Mouse (Mus musculus): ENCODE results near the gene Tfr2. TPM values are rescaled to one million over a fixed set of nuclear protein-coding genes. Genes with fewer than 3 reads are reported as not detected.

Gene Tfr2
- total RNA-seq, 2 experiments from 2014 or later, result 12.8 to 13.2 TPM

- DNase-seq (ENCODE audit: low spot score in 2 of 2), result no peak
These were observed 13.1 kb downstream of the Tfr2 start for GRCm38 (mm10) chr5:137582702-137583101.

DNA sequence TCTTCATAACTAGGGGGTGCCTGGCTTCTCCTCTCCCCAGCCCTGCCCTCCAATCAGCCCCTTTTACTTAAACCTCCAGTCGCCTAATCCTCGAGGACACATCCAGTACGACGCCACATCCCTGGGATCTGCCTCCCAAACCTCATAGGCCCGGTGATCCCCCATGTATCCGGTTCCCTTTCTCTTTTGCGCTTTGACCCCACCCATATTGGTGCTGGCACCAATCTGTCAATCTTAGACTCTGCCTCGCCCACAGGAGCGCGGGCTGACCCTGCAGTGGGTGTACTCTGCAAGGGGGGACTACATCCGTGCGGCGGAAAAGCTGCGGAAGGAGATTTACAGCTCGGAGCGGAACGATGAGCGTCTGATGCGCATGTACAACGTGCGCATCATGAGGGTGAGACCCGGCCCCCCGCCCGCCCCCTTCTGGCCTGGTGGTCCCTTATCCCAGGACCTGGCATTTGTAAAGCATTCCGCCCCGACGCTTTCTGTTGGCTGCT is 14.1 kb downstream of the Tfr2 start:
- DNase-seq (ENCODE audit: low spot score in 2 of 2), result peak; percentile 19 to 25

DNA sequence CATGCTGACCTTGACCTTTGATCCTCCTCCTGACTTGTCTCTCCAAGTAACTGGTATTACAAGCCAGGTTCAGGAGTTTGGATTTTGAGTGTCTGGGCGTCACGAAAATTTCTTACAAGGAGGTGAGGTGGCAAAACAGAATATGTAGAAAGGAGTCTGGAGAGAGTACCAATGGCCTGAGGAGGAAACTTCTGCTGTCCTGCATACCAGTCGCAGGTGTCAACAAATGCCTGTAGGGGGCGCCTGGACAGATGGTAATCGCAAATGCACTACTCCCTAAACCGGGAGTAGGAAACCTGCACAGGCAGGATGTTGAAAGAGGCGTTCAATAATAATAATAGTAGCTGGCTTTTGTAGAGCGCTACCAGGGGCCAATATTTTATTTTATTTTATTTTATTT is 15.3 kb downstream of the Tfr2 start:
- DNase-seq (ENCODE audit: low spot score in 2 of 2), result peak; percentile 71 to 75

DNA sequence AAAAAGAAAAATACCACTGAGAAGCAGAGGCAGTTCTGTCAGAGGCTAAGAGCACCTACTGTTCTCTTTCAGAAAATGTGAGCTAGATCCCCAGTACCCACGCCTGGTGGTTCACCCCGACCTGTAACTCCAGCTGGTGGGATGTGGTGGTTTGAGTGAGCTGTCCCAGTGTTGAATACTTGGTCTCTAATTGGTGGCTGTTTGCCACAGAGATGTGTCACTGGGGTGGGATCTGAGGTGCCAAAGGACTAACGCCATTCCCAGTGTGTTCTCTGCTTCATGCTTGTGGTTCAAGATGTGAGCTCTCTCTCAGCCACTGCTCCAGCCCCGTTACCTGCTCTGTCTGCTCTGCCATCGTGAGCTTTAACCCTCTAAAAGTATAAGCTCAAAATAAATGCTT is 20.9 kb downstream of the Tfr2 start:
- no peak for DNase-seq (ENCODE audit: low spot score in 2 of 2)

GRCm38 (mm10) chr5:137595921-137596320 is 26.3 kb downstream of the Tfr2 start:
- DNase-seq (ENCODE audit: low spot score in 2 of 2), result no peak

DNA sequence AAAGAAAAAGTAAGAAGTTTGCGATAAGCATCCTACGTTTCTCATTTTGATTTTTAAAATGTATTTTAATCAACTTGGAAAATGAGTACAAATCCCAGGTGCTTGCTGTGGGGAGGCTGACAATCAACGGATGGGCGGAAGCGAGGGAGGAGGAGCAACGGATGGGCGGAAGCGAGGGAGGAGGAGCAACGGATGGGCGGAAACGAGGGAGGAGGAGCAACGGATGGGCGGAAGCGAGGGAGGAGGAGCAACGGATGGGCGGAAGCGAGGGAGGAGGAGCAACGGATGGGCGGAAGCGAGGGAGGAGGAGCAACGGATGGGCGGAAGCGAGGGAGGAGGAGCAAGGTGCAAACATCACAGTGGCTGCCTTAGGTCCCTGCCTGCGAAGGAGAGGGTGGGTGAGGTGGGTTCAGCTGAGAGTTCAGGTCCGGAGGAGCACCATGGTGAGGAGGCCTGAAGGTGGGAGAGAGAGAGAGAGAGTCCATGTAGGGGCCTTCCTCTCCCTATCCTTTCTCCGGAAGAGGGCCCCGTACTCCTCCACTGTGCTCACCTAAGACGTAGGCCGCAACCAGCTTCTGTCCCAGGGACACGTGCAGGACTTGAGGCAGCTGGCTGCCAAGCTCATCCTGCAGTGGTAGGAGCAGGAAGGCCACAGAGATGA is 27.1 kb downstream of the Tfr2 start:
- no peak for DNase-seq (ENCODE audit: low spot score in 2 of 2)

DNA sequence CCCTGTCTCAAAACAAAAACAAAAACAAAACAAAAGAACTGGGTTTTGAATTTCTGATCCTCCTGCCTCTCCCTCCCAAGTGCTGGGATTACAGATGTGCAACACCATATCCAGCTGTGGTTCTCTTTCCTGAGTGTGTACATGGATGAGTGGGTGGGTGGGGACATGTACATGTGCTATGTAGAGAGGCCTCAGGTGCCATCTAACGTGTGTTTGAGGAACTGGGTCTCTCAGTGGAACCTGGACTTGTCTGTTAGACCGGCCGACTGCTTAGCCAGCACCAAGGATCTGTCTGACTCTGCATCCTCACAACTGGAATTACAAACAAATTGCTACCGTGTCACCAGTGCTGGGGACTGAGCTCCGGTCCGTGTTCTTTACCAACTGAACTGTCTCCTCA is 28.0 kb downstream of the Tfr2 start:
- DNase-seq (ENCODE audit: low spot score in 2 of 2), result no peak

- DNase-seq (ENCODE audit: low spot score in 2 of 2), result no peak
These were observed 28.6 kb downstream of the Tfr2 start for GRCm38 (mm10) chr5:137598100-137598826.

GRCm38 (mm10) chr5:137599600-137599999 is 30.0 kb downstream of the Tfr2 start:
- DNase-seq (ENCODE audit: low spot score in 2 of 2), result no peak

DNA sequence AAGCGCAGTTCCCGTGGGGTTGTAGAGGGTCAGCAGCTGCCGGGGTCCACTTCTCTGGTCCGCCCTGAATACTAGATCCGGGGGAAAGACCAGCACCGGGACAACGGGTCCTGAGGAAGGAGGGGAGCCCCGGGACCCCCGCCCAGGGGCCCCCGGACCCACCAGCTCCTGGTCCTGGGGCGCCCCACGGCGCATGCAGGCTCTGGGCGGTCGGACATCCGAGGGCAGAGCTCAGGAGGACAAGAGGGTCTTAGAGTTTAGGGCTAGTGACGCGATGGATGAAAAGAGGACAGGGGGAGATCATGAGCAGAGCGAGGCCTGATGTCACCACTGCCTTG is 30.6 kb downstream of the Tfr2 start:
- no peak for DNase-seq (ENCODE audit: low spot score in 2 of 2)

- peak; percentile 94 to 95 for DNase-seq (ENCODE audit: low spot score in 2 of 2)
These were observed 31.2 kb downstream of the Tfr2 start, which contains the start of gene Mospd3 for GRCm38 (mm10) chr5:137600619-137601364. Gene Mospd3, minus strand, starts transcription at chr5:137601058.

DNA sequence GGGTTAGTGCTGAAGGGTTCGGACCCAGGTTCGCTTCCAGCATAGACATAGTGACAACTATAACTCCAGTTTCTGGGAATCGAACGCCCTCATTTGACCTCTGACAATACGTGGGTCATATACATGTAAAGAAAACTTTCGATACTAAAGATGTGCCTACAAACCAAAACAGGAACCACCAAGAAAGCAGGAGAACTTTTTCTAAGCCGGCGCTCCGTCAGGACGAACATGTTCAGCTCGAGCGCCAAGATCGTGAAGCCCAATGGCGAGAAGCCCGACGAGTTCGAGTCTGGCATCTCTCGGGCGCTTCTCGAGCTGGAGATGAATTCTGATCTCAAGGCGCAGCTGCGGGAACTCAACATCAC is 31.7 kb downstream of the Tfr2 start:
- DNase-seq (ENCODE audit: low spot score in 2 of 2), result no peak

GRCm38 (mm10) chr5:137607860-137608653 is 38.4 kb downstream of the Tfr2 start:
- no peak for DNase-seq (ENCODE audit: low spot score in 2 of 2)

DNA sequence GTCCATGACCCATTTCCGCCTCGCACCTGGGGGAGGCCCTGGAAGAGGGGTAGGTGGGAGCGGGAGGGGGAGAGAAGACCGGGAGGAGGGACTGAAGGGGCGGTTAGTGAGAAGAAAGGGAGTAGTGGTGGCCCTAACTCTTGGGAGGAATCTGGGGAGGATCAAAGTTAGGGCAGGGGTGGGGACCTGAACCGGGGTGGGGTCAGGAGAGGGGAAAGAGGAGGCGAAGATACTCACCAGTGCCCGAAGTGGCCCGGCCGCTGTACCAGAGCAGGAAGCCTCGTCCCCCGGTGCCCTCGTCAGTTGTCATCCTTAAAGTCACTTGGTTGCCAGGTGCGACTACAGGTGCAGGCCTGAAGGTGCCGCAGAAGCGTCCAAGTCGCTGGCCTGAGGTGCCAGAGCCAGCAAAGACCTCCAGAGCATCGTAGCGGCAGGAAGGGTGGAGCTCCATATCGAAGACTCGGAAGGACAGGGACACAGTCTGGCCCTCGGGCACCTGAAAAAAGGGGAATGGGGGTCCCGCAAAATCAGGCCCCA is 39.1 kb downstream of the Tfr2 start:
- no peak for DNase-seq (ENCODE audit: low spot score in 2 of 2)

DNA sequence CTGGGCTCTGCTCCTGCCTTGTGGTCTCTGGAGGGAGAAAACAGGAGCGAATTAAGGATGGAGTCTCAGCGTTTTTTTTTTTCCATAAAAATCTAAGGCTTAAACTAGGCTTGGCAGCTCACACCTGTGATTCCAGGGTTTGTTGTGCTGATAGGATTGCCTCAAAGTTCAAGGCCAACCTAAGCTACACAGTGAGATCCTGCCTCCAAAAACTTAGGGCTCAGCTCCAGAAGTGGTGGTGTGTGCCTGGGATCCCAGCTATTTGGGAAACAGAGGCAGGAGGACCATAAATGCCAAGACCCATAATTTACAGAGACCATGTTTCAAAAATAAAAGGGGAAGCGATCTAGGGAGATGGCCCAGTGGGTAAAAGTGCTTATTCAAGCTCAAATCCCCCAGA is 39.7 kb downstream of the Tfr2 start:
- DNase-seq (ENCODE audit: low spot score in 2 of 2), result no peak

DNA sequence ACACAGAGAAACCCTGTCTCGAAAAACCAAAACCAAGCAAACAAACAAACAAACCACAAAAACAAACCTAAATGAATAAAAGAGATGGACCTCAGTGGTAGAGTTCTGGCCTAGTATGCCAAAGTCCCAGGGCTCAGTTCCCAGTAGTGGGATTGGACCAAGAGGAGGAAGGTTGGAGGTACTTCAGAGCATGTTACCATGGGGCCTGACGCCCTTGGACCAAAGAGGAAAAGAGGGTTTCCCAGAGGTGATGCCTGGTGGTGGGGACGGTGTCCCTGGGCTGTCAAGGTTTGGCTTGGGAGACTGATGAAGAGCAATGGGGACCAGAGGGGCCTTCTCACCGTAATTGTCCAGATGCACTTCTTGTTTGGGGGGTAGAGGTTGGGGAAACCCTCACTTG is 40.4 kb downstream of the Tfr2 start:
- no peak for DNase-seq (ENCODE audit: low spot score in 2 of 2)

DNA sequence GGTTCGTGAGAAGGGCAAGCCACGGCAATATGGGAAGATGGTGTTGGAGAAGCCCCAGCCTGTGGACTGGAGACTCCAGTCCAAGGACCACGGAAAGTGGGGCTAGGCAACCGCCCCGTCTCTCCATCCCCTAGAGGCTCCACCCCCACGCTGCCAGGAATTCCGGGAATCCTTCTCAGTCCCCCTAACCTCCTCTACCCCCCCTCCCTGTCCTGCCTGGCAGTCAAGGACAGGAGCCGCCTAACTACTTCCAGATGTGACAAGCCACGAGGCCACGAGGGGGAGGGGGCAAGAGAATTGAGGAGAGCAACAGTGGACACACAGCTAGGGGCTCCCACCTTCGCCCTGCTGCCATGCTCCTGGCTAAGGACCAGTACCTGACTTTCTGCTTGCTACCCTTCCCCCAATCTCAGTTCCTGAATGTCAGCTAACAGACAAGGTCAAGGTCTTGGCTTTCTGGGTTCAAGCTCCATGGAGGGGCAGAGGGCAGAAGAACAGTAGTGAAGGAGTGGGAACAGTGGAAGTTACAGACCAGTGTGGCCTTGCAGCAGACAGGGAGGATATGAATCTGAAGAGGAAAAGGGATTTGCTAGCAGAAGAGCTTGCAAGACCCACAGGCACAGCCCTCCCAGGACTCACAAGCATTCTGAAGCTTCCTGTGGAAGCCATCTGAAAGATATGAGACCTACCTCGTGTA is 41.1 kb downstream of the Tfr2 start:
- no peak for DNase-seq (ENCODE audit: low spot score in 2 of 2)

- DNase-seq (ENCODE audit: low spot score in 2 of 2), result no peak
These were observed 41.6 kb downstream of the Tfr2 start for GRCm38 (mm10) chr5:137611245-137611602.

DNA sequence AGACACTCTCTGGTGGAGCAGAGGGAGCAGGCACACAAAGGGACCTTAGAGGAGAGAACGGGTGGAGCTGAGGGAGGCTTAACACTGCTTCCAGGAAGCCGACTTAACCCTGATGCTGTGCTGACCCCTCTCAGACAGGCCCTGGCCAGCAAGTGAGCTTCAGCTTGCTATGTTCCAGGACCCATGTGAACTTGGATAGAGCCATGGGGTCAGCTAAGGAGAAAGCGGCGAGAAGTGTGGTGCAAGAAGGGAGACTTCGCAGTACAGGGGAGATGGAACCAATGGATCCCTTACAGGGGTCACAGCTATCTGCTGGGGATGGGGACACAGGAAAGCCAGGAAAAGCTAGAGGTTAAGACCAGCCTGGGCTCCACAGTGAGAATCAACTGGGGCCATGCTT is 43.4 kb downstream of the Tfr2 start:
- no peak for DNase-seq (ENCODE audit: low spot score in 2 of 2)

DNA sequence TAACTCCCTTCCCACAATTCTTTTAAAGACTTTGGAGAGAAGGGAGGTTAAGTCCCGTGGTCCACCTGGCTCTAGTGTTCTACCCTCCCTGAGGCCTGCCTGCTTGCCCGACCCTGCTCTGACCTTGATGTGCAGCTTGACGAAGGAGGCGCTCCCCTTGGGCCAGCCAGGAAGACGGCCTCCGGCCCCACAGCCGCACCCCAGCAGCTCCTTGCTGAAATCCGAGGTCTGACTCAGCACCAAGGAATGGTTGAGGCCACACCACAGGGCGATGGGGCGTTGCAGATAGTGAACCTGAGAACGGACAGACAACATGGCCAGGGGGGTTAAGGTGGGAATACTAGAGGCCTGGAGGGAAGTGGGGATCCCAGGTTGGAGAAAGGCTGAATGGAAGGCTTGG is 43.9 kb downstream of the Tfr2 start, which contains the start of gene Pcolce:
Gene Pcolce, minus strand, starts transcription at position 235 of the 400 bp plus-strand sequence.
- no peak for DNase-seq (ENCODE audit: low spot score in 2 of 2)
